Mouse (Mus musculus) right cerebral cortex, postnatal 10 days (tissue): ENCODE measurements around the gene Atp6v0a4.

Experiments used
- DNase-seq, 2 experiments: peaks; one replicate each; pipeline ENCODE4 v3.0.0; 2021; ENCODE audit warnings: low spot score in 2 of 2

Gene Atp6v0a4

DNA sequence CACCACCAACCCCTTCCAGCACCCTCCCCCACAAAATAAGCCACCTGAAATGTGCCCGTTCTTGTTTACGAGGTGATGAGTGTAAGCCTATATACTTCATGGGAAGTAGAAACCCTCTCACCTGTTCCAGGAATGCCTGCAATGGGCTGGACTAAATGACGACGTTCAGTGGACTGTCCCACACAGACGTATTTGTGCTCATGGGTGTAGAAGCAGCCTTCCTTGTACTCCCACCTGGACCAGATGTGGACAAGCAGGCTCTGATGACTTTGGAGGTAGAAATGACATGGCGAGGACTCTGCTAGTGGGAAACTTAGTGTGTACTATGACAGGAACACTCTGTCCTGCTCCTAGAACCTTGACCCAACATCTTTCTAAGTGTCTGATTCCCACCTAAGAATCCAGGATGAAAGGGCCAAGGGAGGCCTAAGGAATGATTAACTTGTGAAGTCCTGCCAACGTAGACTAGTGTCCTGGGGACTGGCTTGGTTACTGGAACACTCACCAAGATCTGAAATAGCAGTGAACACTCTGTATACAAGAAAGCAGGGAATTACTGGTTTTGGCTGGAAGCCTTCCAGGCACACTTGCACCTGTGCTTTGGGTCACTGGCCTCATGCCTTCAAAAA, at the start of gene Atp6v0a4:
Gene Atp6v0a4 (minus strand): TSS at position 380 of the 629 bp plus-strand sequence.
- no peak for DNase-seq

DNA sequence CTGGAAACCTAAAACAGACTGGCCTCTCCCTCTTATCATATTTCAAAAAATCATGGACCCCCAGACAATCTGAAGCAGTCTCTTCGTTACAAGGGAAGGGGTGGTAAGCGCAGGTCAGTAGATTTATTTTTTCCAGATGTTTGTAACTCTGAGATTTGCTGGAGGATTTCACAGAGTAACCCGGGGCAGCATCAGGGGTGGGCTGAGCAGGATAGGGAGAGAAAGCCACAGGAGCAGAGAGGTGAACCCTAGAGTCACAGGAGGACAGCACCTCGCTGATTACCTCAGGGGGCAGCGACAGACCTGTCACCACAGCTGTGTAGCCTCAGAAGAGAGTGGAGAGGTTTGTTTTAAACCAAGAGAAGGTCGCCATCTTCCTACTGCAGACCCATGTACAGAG, 41.0 kb upstream of the Atp6v0a4 start:
- no peak for DNase-seq

DNA sequence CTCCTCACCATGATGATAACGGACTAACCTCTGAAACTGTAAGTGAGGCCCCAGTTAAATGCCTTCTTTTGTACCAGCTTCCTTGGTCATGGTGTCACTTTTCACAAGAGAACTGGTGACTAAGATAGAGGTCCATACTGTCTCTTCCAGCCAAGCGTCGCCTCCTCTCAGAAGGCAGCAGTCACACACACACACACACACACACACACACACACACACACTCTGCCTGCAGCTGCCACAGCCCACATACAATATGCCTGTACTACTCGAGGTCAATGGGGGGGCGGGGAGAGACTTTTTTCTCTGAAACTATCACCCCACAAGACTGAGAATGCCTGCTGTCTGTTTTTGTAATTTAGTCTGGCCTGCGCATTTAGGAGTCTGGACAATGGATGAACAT, 40.3 kb upstream of the Atp6v0a4 start:
- no peak for DNase-seq

DNA sequence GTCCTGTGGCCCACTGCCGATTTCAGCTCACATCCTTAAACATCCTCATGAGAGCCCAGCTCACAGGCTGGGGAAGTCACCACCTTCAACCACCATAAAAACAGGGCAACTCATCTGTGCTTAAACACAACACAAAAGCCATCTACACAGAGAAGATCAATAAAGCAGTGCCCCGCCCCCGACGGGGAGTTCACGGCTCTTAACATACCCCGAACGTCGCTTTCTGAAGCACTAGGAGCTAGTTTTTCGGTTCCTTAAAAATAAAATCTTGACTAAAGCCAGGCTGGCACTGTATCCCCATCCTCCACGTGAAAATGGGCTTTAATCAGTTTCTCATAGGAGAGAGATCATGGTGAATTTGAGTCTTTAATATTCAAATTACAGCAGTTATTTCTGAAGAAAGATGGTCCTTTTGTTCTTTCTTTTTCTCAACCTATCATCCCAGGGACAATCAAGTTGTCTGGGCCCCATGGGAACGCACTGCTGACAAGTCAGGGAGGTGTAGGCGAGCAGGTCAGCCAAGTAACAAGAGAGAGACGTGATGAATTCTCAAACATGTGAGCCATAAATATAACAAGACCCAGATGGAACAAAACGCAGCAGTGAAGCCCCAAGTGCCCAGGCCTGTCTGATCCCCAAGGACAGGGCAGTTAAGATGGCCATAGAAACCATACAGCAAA, 38.6 kb upstream of the Atp6v0a4 start:
- no peak for DNase-seq

DNA sequence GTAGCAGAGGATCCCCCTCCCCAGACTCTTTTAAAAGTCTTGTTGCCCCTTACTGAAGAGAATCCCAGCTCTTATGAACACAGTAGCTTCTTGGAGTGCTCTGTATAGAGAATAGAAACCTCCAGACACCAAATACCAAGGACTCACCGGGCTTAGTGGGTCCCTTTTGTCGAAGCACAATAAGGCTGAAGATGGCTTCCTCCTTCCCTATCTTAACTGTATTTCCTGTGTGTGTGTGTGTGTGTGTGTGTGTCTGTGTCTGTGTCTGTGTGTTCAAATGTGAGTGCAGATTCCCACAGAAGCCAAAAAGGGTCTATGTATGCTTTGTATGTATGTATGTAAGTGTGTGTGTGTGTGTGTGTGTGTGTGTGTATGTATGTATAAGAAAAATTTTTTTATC, 36.2 kb upstream of the Atp6v0a4 start:
- no peak for DNase-seq

DNA sequence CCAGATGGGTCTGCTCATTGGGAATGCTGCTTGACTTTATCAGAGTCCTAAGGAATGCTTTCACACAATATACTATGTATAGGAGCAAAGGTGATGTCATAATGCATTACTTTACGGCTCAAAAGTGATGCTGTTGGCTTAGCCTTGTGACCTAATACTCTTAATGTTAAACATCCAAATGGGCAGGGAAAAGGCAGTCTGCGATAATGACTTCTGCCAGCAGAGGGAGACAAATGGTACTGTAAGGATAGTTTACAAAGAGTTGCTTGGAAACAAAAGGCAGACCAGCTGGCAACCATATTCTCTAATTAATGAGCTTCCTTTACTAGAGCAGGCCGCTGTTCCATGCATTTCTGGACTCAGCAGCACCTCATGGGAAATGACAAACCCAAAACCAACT, 35.7 kb upstream of the Atp6v0a4 start:
- peak; percentile 89 for DNase-seq

DNA sequence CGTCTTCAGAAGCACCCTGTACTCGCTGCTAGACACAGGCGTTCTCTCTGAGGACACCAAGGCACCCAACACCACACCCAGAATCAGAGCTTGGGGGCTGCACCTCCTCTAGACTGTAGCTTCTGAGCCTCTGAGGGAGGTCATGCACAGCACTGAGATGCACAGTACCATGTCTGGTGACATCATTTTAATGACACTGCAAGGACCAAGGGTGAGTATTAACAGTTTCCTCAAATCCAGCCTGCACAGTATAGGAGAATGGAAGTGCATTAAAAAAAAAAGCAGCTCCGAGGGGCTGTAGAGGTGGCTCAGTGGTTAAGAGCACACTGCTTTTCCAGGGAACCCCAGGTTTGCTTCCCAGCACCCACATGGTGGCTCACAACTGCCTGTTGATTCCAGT, 35.2 kb upstream of the Atp6v0a4 start:
- no peak for DNase-seq

DNA sequence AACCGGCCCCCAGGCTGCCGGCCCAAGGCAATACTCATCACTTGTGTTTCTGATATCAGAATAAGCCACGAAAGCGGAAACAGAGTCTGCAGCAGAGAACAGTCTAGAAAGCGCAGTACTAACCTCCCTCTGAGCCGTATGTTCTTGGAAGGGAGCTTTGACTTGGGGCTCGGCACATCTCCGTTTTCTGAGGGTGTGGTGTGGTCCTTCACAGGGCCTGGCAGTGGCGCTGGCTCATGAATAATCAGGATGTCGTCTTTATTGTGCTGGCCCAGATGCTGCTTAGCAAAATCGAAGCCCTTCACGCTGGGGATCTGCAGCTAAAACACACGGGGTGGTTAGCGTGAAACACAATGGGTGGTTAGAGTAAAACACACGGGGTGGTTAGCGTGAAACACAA, 33.5 kb upstream of the Atp6v0a4 start:
- no peak for DNase-seq

DNA sequence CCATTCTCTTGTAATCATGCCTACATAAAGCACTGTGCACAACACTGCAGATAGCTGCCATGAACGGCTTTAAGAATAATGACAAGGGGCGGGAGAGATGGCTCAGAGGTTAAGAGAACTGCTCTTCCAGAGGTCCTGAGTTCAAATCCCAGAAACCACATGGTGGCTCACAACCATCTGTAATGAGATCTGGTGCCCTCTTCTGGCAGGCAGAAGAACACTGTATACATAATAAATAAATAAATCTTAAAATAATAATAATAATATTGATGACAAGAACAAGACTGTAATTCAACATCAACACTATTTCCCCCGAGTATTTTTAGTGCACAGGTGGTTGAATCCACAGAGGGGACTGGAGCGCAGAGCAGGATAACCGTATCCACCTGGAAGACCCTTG, 31.8 kb upstream of the Atp6v0a4 start:
- no peak for DNase-seq

DNA sequence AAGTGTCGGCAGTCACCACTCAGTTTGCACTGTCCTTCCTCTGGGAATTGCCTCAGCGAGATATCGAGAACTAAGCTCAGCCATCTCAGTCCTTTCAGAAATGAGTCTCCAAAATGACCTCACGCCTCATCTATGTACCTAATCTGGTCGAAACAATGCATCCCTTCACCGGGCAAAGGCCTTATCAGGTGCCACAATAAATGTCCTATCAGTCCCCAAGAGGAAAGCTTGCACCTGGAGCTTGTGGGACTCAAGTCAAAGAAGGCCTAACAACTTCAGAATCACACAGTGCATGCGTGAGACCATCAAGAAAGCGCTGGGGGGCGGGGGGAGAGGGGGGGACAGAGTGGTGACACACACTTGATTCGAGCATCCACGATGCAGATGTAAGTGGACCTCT, 27.9 kb upstream of the Atp6v0a4 start:
- DNase-seq = no peak

DNA sequence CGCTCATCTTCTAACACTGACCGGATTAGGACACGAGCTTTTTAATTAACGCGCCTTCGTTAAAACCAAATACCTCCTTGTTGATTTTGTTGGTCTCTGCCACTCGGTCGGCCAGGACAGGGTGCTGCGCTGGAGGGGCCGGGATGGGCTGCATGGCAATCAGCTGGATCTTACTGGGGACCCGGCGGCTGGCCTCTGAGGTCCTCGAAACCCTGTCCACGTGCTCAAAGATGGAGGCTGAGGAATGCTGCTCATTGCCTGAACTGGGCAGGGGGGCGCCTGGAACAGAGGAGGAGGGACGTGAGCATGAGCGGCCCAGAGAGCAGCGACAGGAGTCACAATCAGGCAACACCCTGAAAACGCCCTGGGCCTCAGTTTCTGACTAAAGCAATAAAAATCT, 25.1 kb upstream of the Atp6v0a4 start:
- DNase-seq = no peak

DNA sequence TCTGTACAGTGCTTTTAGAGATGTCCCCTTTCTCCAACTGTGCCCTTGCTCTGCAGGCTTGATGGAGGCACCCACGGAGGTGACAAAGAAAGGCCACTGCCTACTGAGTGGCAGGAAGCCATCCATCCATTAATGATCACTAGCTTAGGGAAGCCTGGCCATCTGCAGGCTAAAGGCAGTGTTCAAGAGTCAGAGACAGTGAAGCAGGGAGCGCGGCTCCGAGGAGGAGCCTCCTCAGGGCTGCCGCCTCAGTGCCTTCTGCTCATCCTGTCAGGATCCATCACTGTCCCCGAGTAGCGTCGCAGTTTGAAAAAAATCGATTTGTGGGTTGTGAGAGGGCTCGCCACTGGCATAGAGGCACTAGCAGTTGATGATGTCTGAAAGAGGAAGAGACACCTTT, 24.2 kb upstream of the Atp6v0a4 start:
- DNase-seq = no peak

DNA sequence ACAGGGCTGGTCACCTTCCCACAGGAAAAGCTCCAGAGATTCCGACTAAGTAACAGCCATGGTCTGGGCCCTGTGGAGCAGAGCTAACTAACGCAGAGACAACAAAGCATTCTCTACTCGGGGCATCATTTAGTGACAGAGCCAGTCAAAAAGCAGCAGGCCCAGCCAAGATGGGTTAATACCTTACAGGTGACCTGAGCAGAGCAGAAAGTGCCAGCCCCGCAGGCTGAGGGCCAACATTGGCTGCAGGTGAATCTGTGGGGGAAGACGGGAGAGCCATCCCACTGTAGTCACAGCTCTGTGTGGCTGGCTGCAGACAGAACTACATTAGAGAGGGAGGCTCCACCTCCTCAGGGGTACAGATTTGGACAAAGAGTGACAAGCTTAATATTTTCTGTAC, 22.9 kb upstream of the Atp6v0a4 start:
- DNase-seq = no peak

DNA sequence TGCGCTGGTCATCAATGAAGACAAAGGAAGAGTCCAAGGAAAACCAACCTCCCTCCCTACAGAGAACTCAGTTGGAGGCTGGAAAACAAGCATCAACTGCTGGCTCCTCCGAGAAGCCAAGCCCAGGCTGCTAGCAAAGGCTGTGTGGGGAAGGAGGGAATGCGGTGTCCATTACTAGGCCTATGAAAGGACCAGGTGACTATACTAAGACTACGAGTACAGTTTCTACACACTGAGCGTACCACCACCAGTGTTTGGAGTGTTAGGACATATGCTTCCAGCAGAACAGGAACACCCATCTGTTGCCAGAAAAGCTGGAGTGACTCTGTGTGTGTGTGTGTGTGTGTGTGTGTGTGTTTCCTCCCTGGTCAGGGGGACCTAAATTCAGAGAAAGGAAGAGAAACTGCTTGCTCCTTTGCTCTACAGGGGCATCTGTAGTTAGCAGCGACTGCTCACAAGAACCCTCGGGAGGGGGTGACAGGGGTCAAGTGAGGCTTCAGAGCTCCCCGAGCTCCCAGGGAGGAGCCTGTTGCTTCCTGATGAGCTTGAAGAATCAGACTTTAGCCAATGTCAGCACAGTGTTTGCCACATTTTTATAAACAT, 21.2 kb upstream of the Atp6v0a4 start:
- DNase-seq = peak; percentile 66 to 68

DNA sequence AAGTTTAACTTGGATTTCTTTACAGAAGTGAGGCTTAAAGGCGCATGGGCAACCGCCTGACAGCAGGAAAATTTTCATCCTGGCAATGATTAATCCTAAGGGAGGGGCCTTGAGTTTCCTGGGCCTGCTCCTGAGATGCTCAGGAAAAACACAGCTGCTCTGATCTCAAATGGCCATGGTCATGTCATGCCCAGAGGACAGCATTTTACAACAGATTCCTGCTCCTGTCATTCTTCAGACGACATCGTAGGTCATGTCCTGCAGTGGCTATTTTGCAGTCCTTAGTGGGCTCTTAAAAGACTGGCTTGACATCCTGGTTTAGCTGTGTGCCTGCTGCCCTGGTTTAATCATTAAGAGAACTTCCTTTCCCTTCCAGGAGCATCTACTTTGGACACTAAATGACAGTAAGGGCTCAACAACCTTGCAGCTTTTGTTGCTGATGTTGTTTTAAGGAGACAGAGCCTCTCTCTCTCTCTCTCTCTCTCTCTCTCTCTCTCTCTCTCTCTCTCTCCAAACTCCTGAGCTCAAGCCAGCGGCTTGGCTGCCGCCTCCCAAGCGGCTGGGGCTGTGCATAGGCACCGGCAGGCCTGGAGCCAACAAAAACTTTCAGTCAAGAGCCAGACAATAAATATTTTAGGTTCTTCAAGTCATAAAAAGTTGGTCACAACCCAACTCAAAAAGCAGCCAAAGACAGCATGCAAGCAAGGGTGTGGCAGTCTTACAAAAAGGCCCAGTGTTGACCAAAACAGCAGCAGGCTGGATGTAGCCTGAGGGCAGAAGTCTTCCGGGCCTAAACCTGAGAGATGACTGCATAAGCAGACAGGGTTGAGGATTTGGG, 20.0 kb upstream of the Atp6v0a4 start:
- DNase-seq = no peak

DNA sequence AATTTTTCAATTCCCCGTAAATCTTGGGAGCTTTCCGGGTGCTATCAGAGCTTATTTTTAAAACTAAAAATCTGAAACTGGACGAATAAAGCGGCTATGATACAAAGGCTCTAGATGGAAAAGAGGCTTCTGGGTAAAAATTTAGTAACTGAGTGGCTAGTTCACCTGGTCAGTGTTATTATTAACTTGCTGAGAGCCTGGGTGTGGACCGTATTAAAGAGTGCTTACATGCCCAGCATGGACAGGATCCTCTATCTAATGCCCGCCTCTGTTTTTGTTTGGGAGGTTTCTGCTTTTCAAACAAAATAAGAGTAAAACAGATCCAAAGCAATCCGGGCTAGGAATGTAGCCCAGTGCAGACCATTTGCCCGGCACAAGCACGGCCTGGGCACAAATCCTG, 16.0 kb upstream of the Atp6v0a4 start:
- DNase-seq = no peak

DNA sequence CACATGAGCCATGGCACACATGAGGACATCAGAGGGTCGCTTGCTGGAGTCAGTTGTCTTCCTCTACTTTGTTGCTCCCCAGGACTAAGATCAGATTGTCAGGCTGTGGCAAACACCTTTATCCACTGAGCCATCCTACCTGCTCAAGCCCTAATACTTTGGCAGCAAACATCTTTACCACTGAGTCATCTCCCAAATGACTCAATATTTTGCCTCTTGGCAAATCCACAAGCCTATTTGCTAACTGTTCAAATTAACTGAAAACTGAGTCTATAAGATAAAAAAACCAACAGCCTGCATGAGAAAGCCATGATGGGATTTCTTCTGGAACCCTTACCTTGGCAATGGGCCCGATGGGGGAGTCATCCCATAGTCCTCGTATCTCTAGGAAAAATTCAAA, 14.7 kb upstream of the Atp6v0a4 start:
- DNase-seq = no peak

DNA sequence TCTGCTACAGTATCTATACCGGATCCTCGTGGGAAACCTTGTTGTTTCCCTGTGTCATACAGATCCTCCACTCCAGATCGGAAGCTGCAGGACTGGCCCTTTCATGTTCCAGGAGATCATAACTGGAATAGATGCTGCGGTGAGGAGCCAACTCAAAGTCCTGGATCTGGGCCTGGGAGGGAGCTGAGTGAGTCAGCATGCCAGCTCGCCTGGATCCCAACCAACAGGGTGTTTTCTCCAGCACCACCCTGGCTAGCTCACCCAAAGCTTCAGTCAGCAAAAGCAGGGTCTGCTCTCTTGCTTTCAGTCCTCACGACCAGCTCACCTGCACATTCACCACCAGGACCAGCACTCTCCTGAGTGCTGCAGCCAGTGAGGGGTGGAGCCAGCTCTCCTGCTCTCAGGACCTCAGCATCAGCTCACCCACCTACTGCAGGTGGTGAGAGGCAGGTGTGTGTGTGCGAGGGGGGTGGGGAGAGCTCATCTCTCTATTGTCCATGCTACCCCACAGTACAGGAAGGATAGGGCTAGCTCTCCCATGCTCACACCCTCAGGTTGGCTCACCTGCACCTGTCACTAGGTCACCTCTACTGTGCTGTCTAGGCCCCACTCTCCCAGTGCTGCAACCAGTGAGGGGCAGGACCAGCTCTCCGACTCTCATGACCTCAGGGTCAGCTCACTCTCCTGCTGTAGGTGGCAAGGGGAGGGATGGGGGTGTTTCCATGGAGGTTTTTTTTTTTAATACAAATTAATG, 10.6 kb upstream of the Atp6v0a4 start:
- DNase-seq = peak; percentile 73 to 77

DNA sequence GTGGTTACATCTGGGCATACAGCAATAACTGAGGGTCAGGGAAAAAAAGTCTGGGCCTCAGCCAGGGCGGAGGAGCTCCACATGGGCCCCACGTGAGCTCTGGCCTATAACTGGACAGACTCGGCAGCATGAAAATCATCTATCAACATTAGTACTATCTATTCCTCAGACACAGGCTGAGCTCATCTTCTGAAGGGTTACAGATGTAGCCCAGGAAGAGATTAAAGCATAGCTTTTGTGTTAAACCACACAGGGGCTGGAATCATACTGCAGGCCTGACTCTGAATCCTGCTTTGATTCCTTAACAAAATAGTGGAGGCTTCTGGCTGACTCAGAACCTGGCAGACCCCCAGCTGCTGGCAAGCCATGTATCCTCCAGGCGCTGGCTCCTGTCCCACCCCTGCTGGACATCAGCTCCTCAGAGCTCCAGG, 7.4 kb upstream of the Atp6v0a4 start:
- DNase-seq = peak; percentile 65 to 74

DNA sequence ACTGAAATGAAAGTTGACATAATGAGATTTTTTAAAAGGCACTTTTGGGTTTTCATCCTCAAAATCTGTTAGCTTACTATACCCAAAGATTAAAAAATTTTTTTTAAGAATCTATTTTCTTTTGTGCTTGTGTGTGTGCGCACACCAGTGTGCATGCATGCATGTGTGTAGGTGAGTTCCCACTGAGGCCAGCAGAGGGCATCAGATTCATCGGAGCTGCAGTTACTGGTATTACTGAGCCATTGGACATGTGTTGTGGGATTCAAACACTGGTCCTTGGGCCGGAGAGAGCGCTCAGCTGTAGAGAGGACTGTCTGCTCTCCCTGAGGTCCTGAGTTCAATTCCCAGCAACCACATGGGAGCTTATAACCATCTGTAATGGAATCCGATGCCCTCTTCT, 5.5 kb upstream of the Atp6v0a4 start:
- DNase-seq = no peak

DNA sequence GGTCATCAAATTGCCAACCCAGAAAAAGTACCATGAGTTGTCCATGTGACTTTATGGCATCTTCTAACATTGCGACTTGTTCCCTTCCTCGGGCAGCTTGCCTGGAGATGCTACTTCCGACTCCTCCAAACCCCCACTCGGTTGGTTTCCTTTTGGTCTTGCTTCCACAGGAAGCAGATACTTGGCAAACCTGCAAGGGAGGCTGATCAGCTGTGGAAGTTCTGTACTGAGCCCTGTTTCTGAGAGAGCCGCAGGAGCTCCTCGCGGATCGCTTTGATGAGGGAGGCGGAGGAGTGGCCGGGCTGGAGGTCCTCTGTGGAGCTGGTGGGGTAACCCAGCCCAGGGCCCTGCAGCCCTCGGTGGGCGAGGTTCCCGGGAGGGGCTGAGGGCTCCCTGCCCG, 3.7 kb upstream of the Atp6v0a4 start:
- no peak for DNase-seq

DNA sequence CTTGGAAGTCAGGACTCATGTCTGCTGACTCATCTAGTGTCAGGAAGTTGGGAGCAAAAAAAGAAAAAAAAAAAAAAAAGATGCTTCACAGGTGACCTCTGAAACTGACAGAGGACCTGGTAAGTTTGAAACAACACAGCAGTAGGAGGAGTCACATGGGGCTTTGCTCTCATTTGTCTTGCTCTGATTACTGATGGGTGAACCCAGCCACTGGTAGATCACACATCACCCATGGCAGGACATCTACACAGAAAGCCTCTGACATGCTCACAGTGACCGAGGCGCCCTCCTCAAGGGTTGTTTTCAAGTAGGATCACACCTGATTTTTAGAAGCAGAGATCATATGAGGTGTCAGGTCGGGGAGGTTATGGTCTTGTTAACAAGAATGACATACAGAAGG, 1.1 kb upstream of the Atp6v0a4 start:
- DNase-seq = no peak
